Mouse (Mus musculus) thymus, postnatal 14 days (tissue): ENCODE results near the gene Mettl3.

Experiments used
- DNase-seq: peaks from one replicate; pipeline ENCODE4 v3.0.0; 2021

Mettl3 gene

DNA sequence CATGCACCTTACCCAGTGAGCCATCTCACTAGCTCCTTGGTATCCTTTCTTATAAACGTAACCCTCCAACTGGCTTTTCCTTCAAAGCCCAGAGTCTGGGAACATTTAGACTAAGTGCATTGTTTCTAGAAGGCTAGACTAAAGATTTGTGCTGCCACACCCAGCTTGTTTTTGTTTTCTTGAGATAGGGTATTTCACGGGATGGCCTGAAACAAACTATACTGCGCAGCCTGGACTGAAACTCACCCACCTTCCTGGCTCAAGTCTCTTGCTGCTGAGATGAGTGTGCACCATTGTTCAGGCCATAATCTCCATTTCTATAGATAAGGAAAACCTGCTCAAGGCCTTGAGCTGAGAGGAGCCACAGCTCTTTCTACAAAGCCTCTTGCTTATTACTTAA is 20.7 kb downstream of the Mettl3 start:
- DNase-seq: no peak

DNA sequence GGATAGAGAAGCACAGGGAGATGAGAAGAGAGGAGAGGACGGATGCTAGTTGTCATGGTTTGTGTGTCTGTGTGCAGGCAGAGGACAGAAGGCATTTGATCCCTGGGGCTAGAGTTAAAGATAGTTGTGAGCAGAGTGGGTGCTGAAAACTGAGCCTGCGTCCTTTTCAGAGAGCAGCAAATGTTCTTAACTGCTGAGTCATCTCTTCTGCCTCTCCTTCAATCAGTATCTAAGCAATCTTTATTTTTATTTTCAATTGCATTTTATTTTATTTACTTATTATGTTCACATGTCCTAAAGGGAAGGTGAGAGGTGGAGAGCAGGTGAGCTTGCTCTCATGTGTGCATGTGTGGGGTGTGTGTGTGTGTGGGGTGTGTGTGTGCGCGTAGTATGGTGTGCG is 21.3 kb downstream of the Mettl3 start:
- DNase-seq: no peak

DNA sequence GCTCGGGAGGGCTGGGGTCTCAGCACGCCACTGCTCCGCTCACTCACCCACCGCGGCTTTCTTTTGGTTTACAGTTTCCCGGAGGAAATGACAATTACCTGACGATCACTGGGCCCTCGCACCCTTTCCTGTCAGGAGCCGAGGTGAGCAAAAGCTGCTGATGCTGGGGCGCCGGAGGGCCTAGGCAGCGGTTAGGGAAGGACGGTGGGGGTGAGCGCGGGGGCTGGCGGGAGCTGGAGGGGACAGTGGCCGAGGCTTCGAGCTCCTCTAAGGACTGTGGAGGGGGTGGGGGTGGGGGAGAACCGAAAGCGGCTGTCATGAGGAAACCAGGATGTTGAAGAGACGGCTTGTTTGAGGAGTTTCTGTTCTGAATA is 25.2 kb downstream of the Mettl3 start:
- DNase-seq: no peak

DNA sequence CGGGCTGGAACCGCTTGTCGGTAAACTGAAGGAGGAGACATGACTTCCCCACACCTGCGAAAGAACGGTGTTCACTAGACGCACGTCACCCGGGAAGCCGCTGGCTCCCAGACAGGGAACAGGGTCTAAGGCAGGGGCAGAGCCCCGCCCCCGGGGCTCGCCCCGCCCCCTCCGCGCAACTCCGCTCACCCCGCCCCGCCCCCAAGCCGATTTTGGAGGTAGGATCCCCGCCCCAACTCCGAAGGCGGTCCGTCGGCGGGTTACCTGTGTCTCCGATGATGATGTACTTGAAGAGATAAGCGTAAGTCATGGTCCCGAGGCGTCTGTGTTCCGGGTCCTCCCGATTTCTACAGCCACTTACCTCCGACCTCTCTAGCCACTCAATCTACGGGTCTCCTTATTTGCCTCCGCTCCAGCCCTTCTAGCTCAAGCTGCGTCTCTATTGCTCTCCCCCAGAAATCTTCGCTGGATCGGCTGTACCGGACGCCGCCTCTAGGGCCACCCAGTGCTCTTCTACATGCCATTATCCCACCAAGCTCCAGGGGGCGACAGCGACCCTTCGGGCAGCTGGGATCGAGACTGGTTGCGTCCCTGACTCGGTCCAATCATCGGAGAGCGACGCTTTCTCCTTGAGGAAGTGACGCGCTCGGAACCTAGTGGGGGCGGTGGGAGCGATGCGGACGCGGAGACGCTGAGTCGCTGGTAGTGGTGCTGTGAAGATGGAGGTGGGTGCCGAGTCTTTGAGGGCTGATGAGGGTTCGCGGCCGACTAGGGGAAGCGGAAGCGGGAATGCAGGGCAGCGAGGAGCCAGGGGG is 25.8 kb downstream of the Mettl3 start, which contains the start of the genes Tox4 and Rab2b:
TSS of gene Tox4 (plus strand) at position 215 of the 815 bp plus-strand sequence.
TSS of gene Rab2b (minus strand) at position 614 of the 815 bp plus-strand sequence.
- peak; percentile 98 for DNase-seq

DNA sequence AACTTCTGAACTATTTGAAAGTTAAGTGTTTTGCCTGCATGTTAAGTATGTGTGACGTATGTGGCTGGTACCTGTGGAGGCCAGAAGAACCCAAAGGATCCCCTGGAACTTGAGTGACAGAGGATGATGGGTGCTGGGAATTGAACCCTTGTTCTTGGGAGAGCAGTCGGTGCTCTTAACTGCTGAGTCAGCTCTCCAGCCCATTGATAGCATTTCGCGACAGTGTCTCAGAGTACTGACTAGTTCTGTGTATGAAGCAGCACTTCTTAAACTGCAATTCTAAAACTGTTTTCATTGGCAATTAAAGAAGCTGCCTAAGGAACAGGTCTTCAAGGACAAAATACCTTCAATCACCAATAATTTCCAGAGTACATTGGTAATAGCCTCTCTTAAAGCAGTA is 27.7 kb downstream of the Mettl3 start:
- DNase-seq: no peak

DNA sequence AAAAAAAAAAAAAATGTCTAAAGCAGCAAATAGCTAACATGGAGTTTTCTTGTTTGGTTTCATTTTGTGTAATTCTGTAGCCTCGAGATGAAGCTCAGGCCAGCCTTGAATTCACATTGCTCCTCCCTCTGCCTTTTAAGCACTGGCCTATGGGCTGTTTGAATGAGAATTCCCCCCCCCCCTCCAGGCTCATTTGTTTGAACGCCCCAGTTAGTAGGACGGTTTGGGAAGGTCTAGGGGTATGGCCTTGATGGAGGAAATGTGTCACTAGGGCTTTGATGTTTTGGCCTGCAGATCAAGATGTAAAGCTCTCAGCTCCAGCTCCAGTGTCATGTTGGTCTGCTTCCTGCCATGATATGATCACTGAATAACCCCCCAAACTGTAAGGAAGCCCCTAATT is 32.1 kb downstream of the Mettl3 start:
- no peak for DNase-seq

DNA sequence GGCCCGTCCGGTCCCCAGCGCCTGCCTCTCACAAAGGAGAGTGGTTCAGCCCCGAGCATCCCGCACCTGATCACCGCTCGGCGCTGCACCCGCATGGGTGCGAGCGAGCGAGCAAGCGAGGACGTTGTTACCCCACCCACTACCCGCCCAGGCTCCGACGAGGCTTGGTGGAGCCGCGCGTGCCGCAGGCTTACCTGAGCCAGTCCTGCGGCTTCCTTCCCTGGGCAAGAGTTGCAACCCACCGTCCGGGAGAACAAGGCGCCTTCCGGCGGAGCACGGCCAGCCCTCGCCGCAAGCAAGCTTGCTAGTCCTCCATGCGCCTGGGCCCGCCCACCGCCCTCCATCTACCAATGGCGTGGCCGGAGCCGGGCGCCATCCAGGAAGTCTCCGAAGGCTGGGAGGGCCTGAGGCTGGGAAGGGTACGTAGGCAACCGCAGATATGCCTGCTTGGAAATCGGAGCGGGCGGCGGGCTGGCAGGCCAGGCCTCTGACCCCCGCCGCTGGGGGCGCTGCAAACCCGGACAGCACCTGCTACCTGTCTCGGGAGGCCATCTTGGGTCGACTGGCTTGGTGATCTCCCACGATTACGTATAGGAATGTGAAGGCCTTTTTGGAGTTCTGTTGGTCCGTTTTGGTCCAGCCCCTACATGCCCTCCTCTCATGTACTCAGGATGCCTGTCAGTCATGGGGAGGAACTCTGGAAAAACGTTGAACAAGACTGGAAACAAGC is 47.3 kb downstream of the Mettl3 start, which contains the start of gene Chd8:
TSS of gene Chd8 (minus strand) at position 297 of the 730 bp plus-strand sequence.
- DNase-seq: peak; percentile 99

DNA sequence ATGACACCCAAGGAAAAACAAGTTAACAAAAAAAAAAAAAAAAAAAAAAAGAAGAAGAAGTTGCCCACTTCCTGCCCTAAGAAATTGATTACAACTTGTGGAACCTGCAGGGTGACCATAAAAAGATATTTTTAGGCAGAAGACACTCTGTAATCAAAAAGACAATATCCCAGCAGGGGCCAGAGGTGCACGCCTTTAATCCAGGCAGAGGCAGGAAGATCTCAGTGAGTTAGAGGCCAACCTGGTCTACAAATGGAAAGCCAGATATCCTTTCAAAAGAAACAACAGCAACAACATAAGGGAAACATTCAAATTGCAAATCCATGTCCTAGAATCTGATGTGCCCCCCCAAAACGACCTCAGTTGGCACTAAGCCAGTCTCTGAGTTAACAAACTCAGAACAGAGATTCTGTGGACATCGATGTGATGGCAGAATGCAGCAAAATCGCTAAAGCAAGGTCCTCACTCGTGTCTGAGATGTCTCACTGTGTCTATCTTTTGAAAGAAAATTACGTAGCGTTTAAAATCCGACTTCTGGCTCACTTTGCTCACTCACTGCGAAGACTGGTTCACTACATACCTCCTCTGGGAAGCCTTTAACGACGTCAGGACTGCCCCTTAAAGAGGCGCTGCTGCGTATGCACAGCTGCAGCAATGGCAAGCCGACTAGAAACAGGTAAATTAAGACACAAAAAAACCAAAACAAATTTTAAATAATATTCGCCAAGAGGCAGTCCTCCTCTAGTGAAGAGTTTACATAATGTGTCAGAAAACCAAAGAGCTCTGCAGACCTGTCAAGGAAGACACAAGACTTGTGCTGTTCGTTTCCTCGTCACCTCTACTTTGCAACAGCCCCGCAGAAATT is 48.4 kb downstream of the Mettl3 start:
- peak; percentile 38 for DNase-seq

DNA sequence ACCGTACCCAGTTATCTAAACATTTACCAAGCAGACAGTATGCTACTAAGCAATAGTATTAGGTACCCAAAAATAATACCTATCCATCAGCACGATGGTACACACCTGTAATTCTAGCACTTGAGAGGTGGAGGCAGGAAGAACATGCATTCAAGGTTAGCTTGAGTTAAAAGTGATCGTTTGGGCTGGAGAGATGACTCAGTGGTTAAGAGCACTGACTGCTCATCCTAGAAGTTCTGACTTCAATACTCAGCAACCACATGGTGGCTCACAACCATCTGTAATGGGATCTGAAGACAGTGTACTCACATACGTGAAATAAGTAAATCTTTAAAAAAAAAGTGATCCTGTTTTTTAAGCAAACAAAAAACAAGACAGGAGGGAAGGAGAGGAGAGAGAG is 58.8 kb downstream of the Mettl3 start:
- no peak for DNase-seq
